Mouse (Mus musculus) adrenal gland, postnatal 4 days (tissue): ENCODE data around the gene Rptn. TPM values are rescaled to one million over a fixed set of nuclear protein-coding genes. Genes with fewer than 3 reads are reported as not detected.
"Not testable (repeated sequence)": the region's sequence is repeated elsewhere in the genome, so short reads cannot be mapped to it uniquely, and the experiment has no call there.

Source experiments
- DNase-seq, 2 experiments: peaks; one replicate each; pipeline ENCODE4 v3.0.0; 2021 to 2022; ENCODE audit warnings: low spot score in 2 of 2, mixed read lengths in 2 of 2
- long read RNA-seq, 2 experiments: library from polyadenylated mRNA; stranded (forward); transcript quantifications; one replicate each; pipeline ENCODE4 v2.0.0; 2021
- total RNA-seq, 2 experiments: library from RNA; stranded (reverse); gene quantifications; 2 replicates each; pipeline ENCODE4 v1.2.3; 2021

Gene Rptn
- not detected for total RNA-seq
- long read RNA-seq, experiment 1 = 0 reads
- long read RNA-seq, experiment 2 = 0 reads

- no peak for DNase-seq
Observed at GRCm38 (mm10) chr3:93393366-93393765, at the start of gene Rptn. Gene Rptn, plus strand, starts transcription at chr3:93393699.

GRCm38 (mm10) chr3:93346896-93347295 is 46.6 kb upstream of the Rptn start:
- DNase-seq = no peak

GRCm38 (mm10) chr3:93360045-93360444 is 33.5 kb upstream of the Rptn start:
- DNase-seq = peak; percentile 25 to 30

- DNase-seq = no peak
Observed at GRCm38 (mm10) chr3:93361933-93362574, 31.4 kb upstream of the Rptn start.

GRCm38 (mm10) chr3:93366966-93367575 is 26.4 kb upstream of the Rptn start:
- no peak for DNase-seq

GRCm38 (mm10) chr3:93368171-93368570 is 25.3 kb upstream of the Rptn start:
- DNase-seq = no peak

- DNase-seq = no peak
Observed at GRCm38 (mm10) chr3:93373416-93373815, 20.1 kb upstream of the Rptn start.

- no peak for DNase-seq
Observed at GRCm38 (mm10) chr3:93375196-93375595, 18.3 kb upstream of the Rptn start.

- DNase-seq = no peak
Observed at GRCm38 (mm10) chr3:93375601-93376000, 17.9 kb upstream of the Rptn start.

GRCm38 (mm10) chr3:93378146-93378545 is 15.4 kb upstream of the Rptn start:
- no peak for DNase-seq

GRCm38 (mm10) chr3:93403936-93404335 is 10.4 kb downstream of the Rptn start:
- no peak for DNase-seq

- no peak for DNase-seq
Observed at GRCm38 (mm10) chr3:93406992-93407391, 13.5 kb downstream of the Rptn start.

GRCm38 (mm10) chr3:93411905-93412304 is 18.4 kb downstream of the Rptn start:
- DNase-seq = no peak

GRCm38 (mm10) chr3:93431673-93432072 is 38.2 kb downstream of the Rptn start:
- no peak for DNase-seq

GRCm38 (mm10) chr3:93442030-93442429 is 48.5 kb downstream of the Rptn start, which contains the start of gene Tchh:
Gene Tchh, plus strand, starts transcription at chr3:93442330.
- DNase-seq = no peak

- no peak for DNase-seq
Observed at GRCm38 (mm10) chr3:93443501-93444101, 50.1 kb downstream of the Rptn start.

- DNase-seq = peak; percentile 18 to 33
Observed at GRCm38 (mm10) chr3:93444343-93445164, 51.1 kb downstream of the Rptn start.

GRCm38 (mm10) chr3:93445165-93445705 is 51.7 kb downstream of the Rptn start:
- DNase-seq = no peak

GRCm38 (mm10) chr3:93446128-93446755 is 52.7 kb downstream of the Rptn start:
- DNase-seq = no peak

GRCm38 (mm10) chr3:93446756-93447137 is 53.2 kb downstream of the Rptn start:
- DNase-seq = not testable (repeated sequence)
